Mouse (Mus musculus) colon, adult 2 months (tissue): Measurements from ENCODE around the gene 2700081O15Rik. TPM values are rescaled to one million over a fixed set of nuclear protein-coding genes. Genes with fewer than 3 reads are reported as not detected.

Source experiments
- polyA plus RNA-seq: library from polyadenylated mRNA; depleted of rRNA; stranded (reverse); fragments of >200 nt; gene quantifications from 2 replicates; pipeline ENCODE4 v1.2.3, GENCODE M21; 2012; rRNA removed

The 2700081O15Rik gene
- 21.6 and 22.2 TPM in 2 replicates for polyA plus RNA-seq

GRCm38 (mm10) chr19:7416834-7417735 lies at the start of gene 2700081O15Rik:
2700081O15Rik (plus strand) TSS chr19:7417625.

GRCm38 (mm10) chr19:7382903-7383865 lies 34.2 kb upstream of the 2700081O15Rik start, which contains the start of gene Spindoc:
Spindoc (minus strand) TSS chr19:7382994.

Other genes starting within 250 kb of the 2700081O15Rik start
- gene Otub1, start 211.3 kb upstream of the 2700081O15Rik start, polyA plus RNA-seq = 108 and 134 TPM in 2 replicates
- gene Cox8a, start 200.0 kb upstream of the 2700081O15Rik start, polyA plus RNA-seq = 3,278 and 6,426 TPM in 2 replicates
- gene Naa40, start 176.4 kb upstream of the 2700081O15Rik start, polyA plus RNA-seq = 18.1 and 20.9 TPM in 2 replicates
- gene Rcor2, start 150.3 kb upstream of the 2700081O15Rik start, polyA plus RNA-seq = 2.2 and 2.6 TPM in 2 replicates
- 192 and 221 TPM in 2 replicates for gene Mark2, start 75.8 kb upstream of the 2700081O15Rik start, polyA plus RNA-seq
- gene Spindoc, start 34.6 kb upstream of the 2700081O15Rik start, polyA plus RNA-seq = 18.5 and 22.0 TPM in 2 replicates
- gene Rtn3, start 65.7 kb downstream of the 2700081O15Rik start, polyA plus RNA-seq = 74.8 and 101 TPM in 2 replicates
- gene Atl3, start 76.4 kb downstream of the 2700081O15Rik start, polyA plus RNA-seq = 6.7 and 7.1 TPM in 2 replicates
- 20.4 and 21.3 TPM in 2 replicates for gene Pla2g16, start 139.8 kb downstream of the 2700081O15Rik start, polyA plus RNA-seq
- gene Lgals12, start 189.6 kb downstream of the 2700081O15Rik start, polyA plus RNA-seq = 10.9 and 13.1 TPM in 2 replicates
- gene Hrasls5, start 194.9 kb downstream of the 2700081O15Rik start, polyA plus RNA-seq = 0.71 TPM in 1 of 2 replicates, not detected in the other